Mouse (Mus musculus) kidney, embryonic 15.5 days (tissue): ENCODE data around the gene Prss33. TPM values are rescaled to one million over a fixed set of nuclear protein-coding genes. Genes with fewer than 3 reads are reported as not detected.
"Not testable (repeated sequence)": the region's sequence is repeated elsewhere in the genome, so short reads cannot be mapped to it uniquely, and the experiment has no call there.

Experiments used
- ATAC-seq: fragments of 200-750 bp; cut with Nextera tagmentation; replicated peaks from 2 replicates; pipeline ENCODE4 v1.8.0; 2017; ENCODE audit warnings: moderate TSS enrichment; ENCODE audit not compliant: low FRiP score
- H3K27ac ChIP-seq: fragments of 300-500 bp; sonication (generic); 2 replicates; pipeline ENCODE4 v1.5.1; 2015; ENCODE audit warnings: mild to moderate bottlenecking, inconsistent platforms
- H3K27me3 ChIP-seq: fragments of 300-500 bp; sonication (generic); 2 replicates; pipeline ENCODE4 v1.6.1; 2015; ENCODE audit warnings: inconsistent platforms
- H3K36me3 ChIP-seq: fragments of 300-500 bp; sonication (generic); 2 replicates; pipeline ENCODE4 v1.6.1; 2015; ENCODE audit warnings: inconsistent platforms
- H3K4me1 ChIP-seq: fragments of 300-500 bp; sonication (generic); 2 replicates; pipeline ENCODE4 v1.6.1; 2015; ENCODE audit warnings: inconsistent platforms
- H3K4me2 ChIP-seq: fragments of 300-500 bp; sonication (generic); 2 replicates; pipeline ENCODE4 v1.6.1; 2015; ENCODE audit warnings: moderate library complexity, mild to moderate bottlenecking, inconsistent platforms
- H3K4me3 ChIP-seq: fragments of 300-500 bp; sonication (generic); replicated peaks from 2 replicates; pipeline ENCODE4 v1.5.1; 2015; ENCODE audit warnings: mild to moderate bottlenecking, inconsistent platforms
- H3K9ac ChIP-seq: fragments of 300-500 bp; sonication (generic); 2 replicates; pipeline ENCODE4 v1.6.1; 2015; ENCODE audit warnings: mild to moderate bottlenecking, inconsistent platforms
- H3K9me3 ChIP-seq: fragments of 300-500 bp; sonication (generic); replicated peaks from 2 replicates; pipeline ENCODE4 v1.6.1; 2016; ENCODE audit warnings: inconsistent platforms
- WGBS: fragments of 180-500 bp; shearing (Covaris S2); methylation state at CpG from one replicate; pipeline ENCODE4 v1.1.7; 2015; ENCODE audit warnings: mixed read lengths; 5-methylcytosine and 5-hydroxymethylcytosine counted together
- polyA plus RNA-seq: library from polyadenylated mRNA; unstranded; fragments of >200 nt; fragmentation: Nextera tagmentation; extraction: Ambion mirVana; gene quantifications from 2 replicates; pipeline ENCODE4 v1.2.1, GENCODE M21; 2015

The Prss33 gene
- 0.18 TPM in 1 of 2 replicates, not detected in the other for polyA plus RNA-seq

GRCm38 (mm10) chr17:23836006-23836575 is at the start of gene Prss33:
Gene Prss33, minus strand, starts transcription at chr17:23836056.
- Histone ChIP-seq H3K9me3 (no peaks in the 10 kb centered on the region), H3K9ac (no peak within 1 kb of the TSS), H3K27ac (no peak within 1 kb of the TSS), H3K27me3 (peaks cover 30% of the 10 kb centered on the region), H3K4me1 (no peaks in the 10 kb centered on the region), H3K36me3 (no peaks in the 10 kb centered on the region), H3K4me3 (no peak within 1 kb of the TSS), H3K4me2 (no peak within 1 kb of the TSS)
- ATAC-seq: no peak
- 77% methylated on average over 8 of the region's 8 CpGs for WGBS

DNA sequence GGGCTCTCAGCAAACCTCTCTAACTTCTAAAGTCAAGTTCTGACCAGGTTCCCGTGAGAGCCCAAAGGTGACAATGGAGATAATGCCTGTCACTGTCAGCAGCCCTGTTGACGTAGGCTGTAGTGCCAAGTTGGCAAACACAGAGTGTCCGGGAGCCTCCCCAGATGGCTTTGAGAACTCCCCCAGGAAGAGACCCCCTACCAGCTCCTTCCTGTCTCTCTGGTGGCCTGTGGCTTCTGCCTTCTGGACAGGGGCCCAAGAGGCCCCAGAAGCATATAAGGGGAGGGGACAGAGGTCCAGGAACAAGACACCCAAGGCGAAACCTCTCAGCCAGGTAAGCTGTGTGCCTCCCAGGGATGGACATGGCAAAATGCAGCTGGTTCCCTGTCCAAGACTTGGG is 44.7 kb upstream of the Prss33 start, which contains the start of the genes Dcpp1 and Dcpp2:
Dcpp1 (plus strand) TSS at position 301 of the 400 bp plus-strand sequence.
Dcpp2 (plus strand) TSS at position 305 of the 400 bp plus-strand sequence.
- not testable (repeated sequence) for H3K4me1 ChIP-seq, H3K27me3 ChIP-seq, H3K9ac ChIP-seq, H3K4me2 ChIP-seq, H3K4me3 ChIP-seq, H3K9me3 ChIP-seq, H3K27ac ChIP-seq, H3K36me3 ChIP-seq, ATAC-seq
- WGBS: 71% methylated on average over 4 of the region's 4 CpGs

- no peaks in the 10 kb centered on the region for H3K9me3 ChIP-seq
- H3K27ac ChIP-seq: no peak overlapping the region
- H3K36me3 ChIP-seq: no peaks in the 10 kb centered on the region
- H3K4me3 ChIP-seq: no peak overlapping the region
- no peaks in the 10 kb centered on the region for H3K27me3 ChIP-seq
- no peak overlapping the region for H3K9ac ChIP-seq
- no peaks in the 10 kb centered on the region; the same call in 1 of the 2 replicates for H3K4me1 ChIP-seq
- no peak overlapping the region for H3K4me2 ChIP-seq
- WGBS: 85% methylated on average over 2 of the region's 2 CpGs
- ATAC-seq: no peak
These were observed 41.3 kb upstream of the Prss33 start for GRCm38 (mm10) chr17:23877166-23877565.

DNA sequence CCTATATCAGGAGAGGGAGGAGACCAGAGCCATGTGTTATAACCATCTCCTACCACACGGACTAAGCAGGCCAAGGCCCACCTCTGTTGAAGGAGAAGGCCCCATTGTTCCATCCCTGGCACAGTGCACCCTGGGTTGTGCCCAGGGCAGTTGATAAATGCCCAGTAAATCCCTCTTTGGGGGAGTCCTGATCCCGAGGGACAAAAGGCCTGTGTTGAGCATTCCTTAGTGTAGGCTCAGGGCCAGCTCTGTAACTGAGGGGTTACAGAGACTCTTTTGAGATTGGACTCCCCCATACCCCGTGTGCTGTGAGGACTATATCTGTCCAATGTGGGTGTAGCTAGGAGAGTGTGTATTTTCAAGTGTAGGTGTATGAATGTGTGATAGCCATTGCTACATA is 40.9 kb upstream of the Prss33 start:
- Histone ChIP-seq H3K4me3 (no peak overlapping the region), H3K9ac (no peak overlapping the region), H3K9me3 (no peaks in the 10 kb centered on the region), H3K27me3 (no peaks in the 10 kb centered on the region), H3K4me2 (no peak overlapping the region), H3K36me3 (no peaks in the 10 kb centered on the region), H3K27ac (no peak overlapping the region), H3K4me1 (no peaks in the 10 kb centered on the region; the same call in 1 of the 2 replicates)
- 56% methylated on average over 3 of the region's 3 CpGs for WGBS
- ATAC-seq: no peak

DNA sequence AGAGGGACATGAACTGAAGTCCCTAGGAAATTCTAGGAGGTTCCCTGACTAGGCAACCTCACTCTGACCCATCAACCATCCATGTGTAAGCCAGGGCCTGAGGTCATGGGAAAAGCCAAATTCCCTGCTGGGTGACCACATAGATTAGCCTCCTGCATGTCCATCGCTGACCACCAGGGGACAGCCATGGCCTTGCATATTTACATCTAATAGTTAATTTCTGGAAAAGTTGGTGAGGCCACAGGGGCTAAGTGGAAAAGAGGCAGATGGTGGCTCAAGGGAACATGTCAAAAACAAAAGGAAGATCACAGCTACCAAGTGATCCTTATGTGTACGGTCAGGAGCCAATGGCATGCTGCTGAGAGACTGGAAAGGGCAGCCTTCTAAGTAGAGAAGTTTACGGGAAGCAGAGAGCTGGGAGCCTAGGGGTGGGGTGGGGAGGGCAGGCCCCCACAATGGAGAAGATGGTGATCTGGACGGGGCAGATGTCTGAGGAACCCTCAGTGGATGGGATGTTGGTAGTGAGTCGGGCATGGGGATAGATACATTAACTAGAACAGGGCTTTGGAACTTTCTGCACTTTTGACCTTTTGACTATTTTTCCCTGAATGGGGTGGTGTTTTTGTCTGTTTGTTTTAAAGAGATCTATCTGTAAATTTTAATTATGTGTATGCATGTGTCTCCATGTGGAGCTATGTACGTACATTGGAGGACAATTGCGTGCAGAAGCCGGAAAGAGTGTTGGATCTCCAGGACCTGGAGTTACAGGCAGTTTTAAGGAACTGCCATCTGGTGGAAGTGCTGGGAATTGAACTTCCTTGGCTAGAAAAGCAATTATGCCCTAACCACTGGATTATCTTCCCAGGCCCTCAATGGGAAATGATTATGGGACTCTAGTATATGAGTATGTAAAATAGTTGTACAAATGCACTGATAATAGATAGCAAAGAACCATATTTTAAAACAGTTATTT is 38.3 kb upstream of the Prss33 start:
- Histone ChIP-seq H3K4me1 (no peaks in the 10 kb centered on the region; the same call in 1 of the 2 replicates), H3K4me3 (no peak overlapping the region), H3K9me3 (no peaks in the 10 kb centered on the region), H3K27me3 (no peaks in the 10 kb centered on the region), H3K36me3 (no peaks in the 10 kb centered on the region), H3K9ac (no peak overlapping the region), H3K27ac (no peak overlapping the region), H3K4me2 (no peak overlapping the region)
- 43% methylated on average over 8 of the region's 8 CpGs for WGBS
- peak; percentile 36; the same call in 1 of the 2 replicates for ATAC-seq

- H3K4me1 ChIP-seq: no peaks in the 10 kb centered on the region
- H3K9ac ChIP-seq: no peak overlapping the region
- WGBS: 85% methylated on average over 11 of the region's 11 CpGs
- H3K9me3 ChIP-seq: no peaks in the 10 kb centered on the region
- no peak for ATAC-seq
- no peak overlapping the region for H3K4me3 ChIP-seq
- H3K36me3 ChIP-seq: no peaks in the 10 kb centered on the region
- no peaks in the 10 kb centered on the region for H3K27me3 ChIP-seq
- no peak overlapping the region for H3K4me2 ChIP-seq
- H3K27ac ChIP-seq: no peak overlapping the region
These were observed 32.7 kb upstream of the Prss33 start for GRCm38 (mm10) chr17:23868513-23868912.

GRCm38 (mm10) chr17:23867756-23868155 is 31.9 kb upstream of the Prss33 start, which contains the start of gene Prss21:
Gene Prss21, plus strand, starts transcription at chr17:23868056.
- ATAC-seq: no peak
- Histone ChIP-seq H3K27me3 (no peaks in the 10 kb centered on the region), H3K4me3 (no peak within 1 kb of the TSS), H3K4me2 (no peak within 1 kb of the TSS), H3K36me3 (no peaks in the 10 kb centered on the region), H3K4me1 (no peaks in the 10 kb centered on the region), H3K27ac (no peak within 1 kb of the TSS), H3K9ac (no peak within 1 kb of the TSS), H3K9me3 (no peaks in the 10 kb centered on the region)
- 83% methylated on average over 15 of the region's 15 CpGs for WGBS

DNA sequence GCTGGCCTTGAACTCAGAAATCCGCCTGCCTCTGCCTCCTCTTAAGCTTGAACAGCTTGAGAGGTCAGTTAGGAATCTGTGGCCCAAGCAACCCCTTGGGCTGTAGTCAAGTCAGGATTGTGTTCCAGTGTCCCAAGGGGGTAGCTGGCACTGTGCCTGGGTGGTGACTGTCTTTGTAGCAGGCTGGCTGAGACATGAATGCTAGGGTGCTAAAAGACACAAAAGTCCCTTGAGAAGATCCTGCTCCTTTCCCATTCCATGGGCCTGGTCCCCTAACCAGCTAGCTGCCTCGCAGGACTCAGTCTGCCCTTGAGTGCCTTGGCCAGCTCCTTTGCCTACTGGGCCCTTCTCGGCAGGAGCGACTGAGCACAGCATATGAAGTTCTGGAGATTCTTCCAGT is 27.1 kb upstream of the Prss33 start:
- no peak overlapping the region for H3K4me3 ChIP-seq
- H3K9me3 ChIP-seq: no peaks in the 10 kb centered on the region
- ATAC-seq: no peak
- no peaks in the 10 kb centered on the region for H3K27me3 ChIP-seq
- H3K27ac ChIP-seq: no peak overlapping the region
- no peak overlapping the region for H3K9ac ChIP-seq
- WGBS: 90% methylated on average over 4 of the region's 4 CpGs
- no peak overlapping the region for H3K4me2 ChIP-seq
- no peaks in the 10 kb centered on the region for H3K4me1 ChIP-seq
- no peaks in the 10 kb centered on the region for H3K36me3 ChIP-seq

DNA sequence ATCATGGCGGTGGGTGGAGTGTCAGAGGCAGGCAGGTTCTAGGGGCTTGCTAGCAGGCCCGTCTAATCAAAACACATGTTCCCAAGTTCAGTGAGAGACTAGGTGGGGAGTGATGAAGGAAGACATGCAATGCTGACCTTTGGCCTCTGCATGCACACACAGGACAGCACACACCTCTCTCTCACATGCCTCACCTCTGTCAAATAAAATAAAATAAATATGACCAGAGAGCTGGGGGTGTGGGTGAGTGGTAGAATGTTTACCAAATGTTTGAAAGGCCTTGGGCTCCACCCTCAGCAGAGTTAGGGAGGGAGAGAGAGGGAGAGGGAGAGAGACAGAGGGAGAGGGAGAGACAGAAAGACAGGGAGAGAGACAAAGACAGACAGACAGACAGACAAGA is 22.1 kb upstream of the Prss33 start:
- Histone ChIP-seq H3K27me3 (no peaks in the 10 kb centered on the region), H3K36me3 (no peaks in the 10 kb centered on the region), H3K27ac (no peak overlapping the region), H3K9ac (no peak overlapping the region), H3K4me3 (no peak overlapping the region), H3K9me3 (no peaks in the 10 kb centered on the region), H3K4me2 (no peak overlapping the region), H3K4me1 (no peaks in the 10 kb centered on the region)
- ATAC-seq: no peak
- WGBS: 78% methylated on average over 2 of the region's 2 CpGs

- Histone ChIP-seq H3K9ac (no peak overlapping the region), H3K27me3 (no peaks in the 10 kb centered on the region), H3K9me3 (no peaks in the 10 kb centered on the region), H3K4me1 (no peaks in the 10 kb centered on the region), H3K27ac (no peak overlapping the region), H3K36me3 (no peaks in the 10 kb centered on the region), H3K4me3 (no peak overlapping the region), H3K4me2 (no peak overlapping the region)
- 74% methylated on average over 6 of the region's 6 CpGs for WGBS
- ATAC-seq: no peak
These were observed 21.3 kb upstream of the Prss33 start for GRCm38 (mm10) chr17:23857193-23857592.

- Histone ChIP-seq H3K27me3 (no peaks in the 10 kb centered on the region), H3K4me2 (no peak overlapping the region), H3K4me3 (no peak overlapping the region), H3K36me3 (no peaks in the 10 kb centered on the region), H3K9me3 (no peaks in the 10 kb centered on the region), H3K27ac (no peak overlapping the region), H3K9ac (no peak overlapping the region), H3K4me1 (no peaks in the 10 kb centered on the region)
- ATAC-seq: no peak
- WGBS: 85% methylated on average over 10 of the region's 10 CpGs
These were observed 18.4 kb upstream of the Prss33 start for GRCm38 (mm10) chr17:23854229-23854765.

DNA sequence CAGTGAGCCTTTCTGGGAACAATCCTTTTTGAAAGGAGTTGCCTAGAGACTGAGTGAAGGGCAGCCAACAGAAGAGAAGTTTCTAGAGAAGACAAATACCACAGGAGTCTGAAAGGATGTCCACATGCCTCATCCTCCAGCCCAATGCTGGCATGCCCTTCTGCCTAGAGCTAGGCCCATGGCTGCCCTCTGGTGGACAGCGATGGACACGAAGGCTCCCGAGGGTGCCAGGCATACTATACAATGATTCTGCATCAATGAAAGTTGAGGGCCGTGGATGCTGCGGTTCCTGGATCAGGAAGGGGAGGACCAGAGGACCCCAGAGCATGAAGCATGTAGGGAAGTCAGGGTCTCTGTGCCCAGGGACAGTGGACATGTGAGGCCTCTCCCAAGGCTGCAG is 17.4 kb upstream of the Prss33 start:
- no peaks in the 10 kb centered on the region for H3K36me3 ChIP-seq
- H3K4me1 ChIP-seq: no peaks in the 10 kb centered on the region
- ATAC-seq: peak; percentile 36
- H3K4me3 ChIP-seq: no peak overlapping the region
- no peak overlapping the region for H3K9ac ChIP-seq
- H3K4me2 ChIP-seq: no peak overlapping the region
- no peaks in the 10 kb centered on the region for H3K27me3 ChIP-seq
- WGBS: 37% methylated on average over 5 of the region's 5 CpGs
- no peak overlapping the region for H3K27ac ChIP-seq
- no peaks in the 10 kb centered on the region for H3K9me3 ChIP-seq
